Mouse (Mus musculus) layer of hippocampus, postnatal 14 days (tissue): ENCODE results near the gene Ltbp3. TPM values are rescaled to one million over a fixed set of nuclear protein-coding genes. Genes with fewer than 3 reads are reported as not detected.

ENCODE experiments used
- DNase-seq, 2 experiments: peaks; one replicate each; pipeline ENCODE4 v3.0.0; 2021 to 2022; ENCODE audit warnings: low spot score in 2 of 2, mixed read lengths in 1 of 2
- long read RNA-seq, 2 experiments: library from polyadenylated mRNA; stranded (forward); transcript quantifications; one replicate each; pipeline ENCODE4 v2.0.0; 2021
- total RNA-seq, 2 experiments: library from RNA; stranded (reverse); gene quantifications; 2 replicates each; pipeline ENCODE4 v1.2.3; 2021

Gene Ltbp3
- total RNA-seq, result 10 to 100 TPM; 24.7 to 32.7 TPM
- long read RNA-seq, experiment 1, partial matches to known transcripts, result 4 of 5 reads
- long read RNA-seq, experiment 1, other reads (novel, unspliced or antisense), result 1 of 5 reads
- long read RNA-seq, experiment 2, partial matches to known transcripts, result 3 of 7 reads
- long read RNA-seq, experiment 2, other reads (novel, unspliced or antisense), result 3 of 7 reads

- peak; percentile 57 to 79 for DNase-seq
Observed at GRCm38 (mm10) chr19:5740320-5741317, at the start of gene Ltbp3. Ltbp3 (plus strand) TSS chr19:5740904.

- no peak for DNase-seq
Observed at GRCm38 (mm10) chr19:5691601-5692000, 49.1 kb upstream of the Ltbp3 start.

GRCm38 (mm10) chr19:5692086-5692912, 48.4 kb upstream of the Ltbp3 start:
- DNase-seq, result no peak

GRCm38 (mm10) chr19:5692913-5693396, 47.7 kb upstream of the Ltbp3 start:
- no peak for DNase-seq

- no peak for DNase-seq
Observed at GRCm38 (mm10) chr19:5693801-5694200, 46.9 kb upstream of the Ltbp3 start.

GRCm38 (mm10) chr19:5695849-5696462, 44.7 kb upstream of the Ltbp3 start:
- no peak for DNase-seq

- no peak for DNase-seq
Observed at GRCm38 (mm10) chr19:5704163-5704800, 36.4 kb upstream of the Ltbp3 start, which contains the start of gene Kcnk7. Kcnk7 (plus strand) TSS chr19:5704367.

- DNase-seq, result no peak
Observed at GRCm38 (mm10) chr19:5704801-5705571, 35.7 kb upstream of the Ltbp3 start.

GRCm38 (mm10) chr19:5710068-5710467, 30.6 kb upstream of the Ltbp3 start:
- DNase-seq, result no peak

GRCm38 (mm10) chr19:5710581-5710980, 30.1 kb upstream of the Ltbp3 start:
- no peak for DNase-seq

- peak; percentile 52 to 78 for DNase-seq
Observed at GRCm38 (mm10) chr19:5711218-5711617, 29.5 kb upstream of the Ltbp3 start.

GRCm38 (mm10) chr19:5711907-5712460, 28.7 kb upstream of the Ltbp3 start:
- DNase-seq, result no peak

GRCm38 (mm10) chr19:5713255-5713654, 27.4 kb upstream of the Ltbp3 start:
- no peak for DNase-seq

GRCm38 (mm10) chr19:5713730-5714129, 27.0 kb upstream of the Ltbp3 start:
- no peak for DNase-seq

- DNase-seq, result peak; percentile 58 to 76
Observed at GRCm38 (mm10) chr19:5715793-5716688, 24.7 kb upstream of the Ltbp3 start.

- no peak for DNase-seq
Observed at GRCm38 (mm10) chr19:5716955-5717354, 23.7 kb upstream of the Ltbp3 start.

- DNase-seq, result no peak
Observed at GRCm38 (mm10) chr19:5721233-5721632, 19.5 kb upstream of the Ltbp3 start.

- DNase-seq, result no peak
Observed at GRCm38 (mm10) chr19:5722848-5723425, 17.8 kb upstream of the Ltbp3 start.
